Mouse (Mus musculus) neural tube, embryonic 15.5 days (tissue): ENCODE data around the gene Map2k1. TPM values are rescaled to one million over a fixed set of nuclear protein-coding genes. Genes with fewer than 3 reads are reported as not detected.

Experiments used
- ATAC-seq: fragments of 200-750 bp; cut with Nextera tagmentation; 2 replicates; pipeline ENCODE4 v1.8.0; 2017; ENCODE audit warnings: mild to moderate bottlenecking, moderate TSS enrichment, moderate library complexity; ENCODE audit not compliant: low FRiP score
- H3K27ac ChIP-seq: fragments of 300-500 bp; sonication (generic); replicated peaks from 2 replicates; pipeline ENCODE4 v1.5.1; 2015; ENCODE audit warnings: mild to moderate bottlenecking, inconsistent platforms
- H3K27me3 ChIP-seq: fragments of 300-500 bp; sonication (generic); replicated peaks from 2 replicates; pipeline ENCODE4 v1.6.1; 2015; ENCODE audit warnings: inconsistent platforms
- H3K36me3 ChIP-seq: fragments of 300-500 bp; sonication (generic); 2 replicates; pipeline ENCODE4 v1.6.1; 2015; ENCODE audit warnings: inconsistent platforms
- H3K4me1 ChIP-seq: fragments of 300-500 bp; sonication (generic); 2 replicates; pipeline ENCODE4 v1.6.1; 2015; ENCODE audit warnings: inconsistent platforms
- H3K4me2 ChIP-seq: fragments of 300-500 bp; sonication (generic); 2 replicates; pipeline ENCODE4 v1.6.1; 2015; ENCODE audit warnings: inconsistent platforms, mild to moderate bottlenecking, moderate library complexity
- H3K4me3 ChIP-seq: fragments of 300-500 bp; sonication (generic); replicated peaks from 2 replicates; pipeline ENCODE4 v1.5.1; 2015; ENCODE audit warnings: mild to moderate bottlenecking, inconsistent platforms
- H3K9ac ChIP-seq: fragments of 300-500 bp; sonication (generic); replicated peaks from 2 replicates; pipeline ENCODE4 v1.6.1; 2015; ENCODE audit warnings: mild to moderate bottlenecking, inconsistent platforms
- H3K9me3 ChIP-seq: fragments of 300-500 bp; sonication (generic); replicated peaks from 2 replicates; pipeline ENCODE4 v1.6.1; 2016; ENCODE audit warnings: inconsistent platforms
- WGBS: fragments of 180-500 bp; shearing (Covaris S2); methylation state at CpG from one replicate; pipeline ENCODE4 v1.1.7; 2015; ENCODE audit warnings: mixed read lengths; 5-methylcytosine and 5-hydroxymethylcytosine counted together
- polyA plus RNA-seq: library from polyadenylated mRNA; unstranded; fragments of >200 nt; fragmentation: Nextera tagmentation; extraction: Ambion mirVana; gene quantifications from 2 replicates; pipeline ENCODE4 v1.2.1, GENCODE M21; 2015

Map2k1 gene
- polyA plus RNA-seq, 1 experiment from 2014 or later = 71.0 TPM

DNA sequence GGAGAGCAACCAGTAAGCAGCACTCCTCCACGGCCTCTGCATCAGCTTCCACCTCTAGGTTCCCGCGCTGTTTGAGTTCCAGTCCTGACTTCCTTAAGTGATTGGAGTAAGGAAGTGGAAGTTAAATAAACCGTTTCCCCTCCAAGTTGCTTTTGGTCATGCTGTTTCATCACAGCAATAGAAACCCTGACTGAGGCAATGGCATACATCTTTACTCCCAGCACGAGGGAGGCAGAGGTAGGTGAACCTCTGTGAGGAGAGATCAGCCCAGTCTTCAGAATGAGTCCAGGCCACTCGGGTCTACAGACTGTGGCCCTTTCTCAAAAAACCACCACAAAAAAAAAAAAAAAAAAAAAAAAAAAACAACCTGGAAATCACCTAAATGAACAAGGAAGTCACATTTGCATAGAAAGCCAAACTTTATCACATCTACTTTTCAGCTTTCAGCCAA, 11.0 kb downstream of the Map2k1 start:
- Histone ChIP-seq H3K27ac (no peak overlapping the region), H3K9ac (no peak overlapping the region), H3K9me3 (no peaks in the 10 kb centered on the region), H3K36me3 (no peaks in the 10 kb centered on the region), H3K4me3 (no peak overlapping the region), H3K27me3 (no peaks in the 10 kb centered on the region), H3K4me2 (no peak overlapping the region), H3K4me1 (peaks cover 4% of the 10 kb centered on the region; the same call in 1 of the 2 replicates)
- 75% methylated on average over 6 of the region's 6 CpGs for WGBS
- ATAC-seq = no peak

DNA sequence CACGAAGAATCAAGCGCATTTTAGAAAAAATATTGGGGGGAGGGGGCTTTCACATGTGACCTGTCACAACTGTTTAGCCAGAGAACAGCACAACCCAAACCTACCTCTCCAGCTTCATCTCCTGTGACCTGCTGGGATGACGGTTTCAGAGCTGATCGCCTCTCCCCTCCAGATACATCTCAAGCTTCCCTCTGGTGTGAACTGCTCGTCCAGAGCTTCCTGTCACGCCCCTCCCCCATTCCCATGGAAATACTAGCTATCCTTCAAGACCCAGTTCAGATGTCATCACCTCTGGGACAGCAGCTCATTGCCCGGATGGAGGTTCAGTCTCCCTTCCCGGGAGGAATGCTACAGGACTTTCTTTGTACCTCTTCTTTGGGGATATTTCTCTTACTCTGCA, 12.8 kb downstream of the Map2k1 start:
- H3K36me3 ChIP-seq = no peaks in the 10 kb centered on the region
- no peaks in the 10 kb centered on the region for H3K9me3 ChIP-seq
- H3K4me2 ChIP-seq = no peak overlapping the region
- WGBS = 63% methylated on average over 8 of the region's 8 CpGs
- ATAC-seq = no peak
- H3K4me1 ChIP-seq = peaks cover 4% of the 10 kb centered on the region; the same call in 1 of the 2 replicates
- H3K4me3 ChIP-seq = no peak overlapping the region
- H3K9ac ChIP-seq = no peak overlapping the region
- no peaks in the 10 kb centered on the region for H3K27me3 ChIP-seq
- no peak overlapping the region for H3K27ac ChIP-seq

DNA sequence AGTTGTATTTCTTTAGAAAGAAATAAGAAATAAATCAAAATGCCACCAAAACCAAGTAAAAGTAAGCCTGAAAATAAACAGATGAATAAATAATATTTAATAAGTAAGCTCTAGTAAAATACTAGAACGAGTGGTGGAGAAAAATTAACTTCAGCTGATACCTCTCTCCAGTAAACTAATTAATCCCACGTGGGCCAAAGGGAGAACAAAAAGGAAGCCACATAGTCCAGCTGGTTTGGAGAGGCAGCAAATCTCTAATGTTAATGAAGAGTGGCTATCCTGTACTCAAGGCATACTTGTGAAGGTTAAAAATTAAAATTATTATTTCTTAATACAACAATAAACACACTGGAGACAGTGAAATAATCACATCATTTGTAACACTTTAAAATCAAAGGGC, 13.3 kb downstream of the Map2k1 start:
- Histone ChIP-seq H3K36me3 (no peaks in the 10 kb centered on the region), H3K9ac (no peak overlapping the region), H3K27ac (no peak overlapping the region), H3K4me3 (no peak overlapping the region), H3K4me1 (peaks cover 4% of the 10 kb centered on the region; the same call in 1 of the 2 replicates), H3K4me2 (no peak overlapping the region), H3K9me3 (no peaks in the 10 kb centered on the region), H3K27me3 (no peaks in the 10 kb centered on the region)
- WGBS = 48% methylated on average over 2 of the region's 2 CpGs
- ATAC-seq = no peak

DNA sequence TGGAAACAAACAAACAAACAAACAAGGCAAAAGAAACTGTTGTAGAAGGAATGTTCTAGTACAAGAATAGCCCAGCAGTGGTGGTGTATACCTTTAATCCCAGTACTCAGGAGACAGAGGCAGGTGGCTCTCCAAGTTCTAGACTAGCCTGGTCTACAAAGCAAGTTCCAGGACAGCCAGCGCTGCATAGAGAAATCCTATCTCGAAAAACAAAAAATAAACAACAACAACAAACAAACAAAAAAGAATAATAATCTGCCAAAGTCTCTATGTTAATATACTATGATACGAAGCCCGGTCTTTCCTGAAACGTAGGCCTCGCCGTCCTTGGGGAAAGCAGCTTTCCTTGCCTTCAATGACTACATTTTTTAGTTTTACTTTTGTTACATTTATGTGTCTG, 17.4 kb downstream of the Map2k1 start:
- Histone ChIP-seq H3K36me3 (no peaks in the 10 kb centered on the region), H3K4me2 (no peak overlapping the region), H3K4me1 (peaks cover 24% of the 10 kb centered on the region), H3K9ac (no peak overlapping the region), H3K27me3 (no peaks in the 10 kb centered on the region), H3K4me3 (no peak overlapping the region), H3K27ac (no peak overlapping the region), H3K9me3 (no peaks in the 10 kb centered on the region)
- WGBS = 97% methylated on average over 7 of the region's 7 CpGs
- ATAC-seq = no peak

DNA sequence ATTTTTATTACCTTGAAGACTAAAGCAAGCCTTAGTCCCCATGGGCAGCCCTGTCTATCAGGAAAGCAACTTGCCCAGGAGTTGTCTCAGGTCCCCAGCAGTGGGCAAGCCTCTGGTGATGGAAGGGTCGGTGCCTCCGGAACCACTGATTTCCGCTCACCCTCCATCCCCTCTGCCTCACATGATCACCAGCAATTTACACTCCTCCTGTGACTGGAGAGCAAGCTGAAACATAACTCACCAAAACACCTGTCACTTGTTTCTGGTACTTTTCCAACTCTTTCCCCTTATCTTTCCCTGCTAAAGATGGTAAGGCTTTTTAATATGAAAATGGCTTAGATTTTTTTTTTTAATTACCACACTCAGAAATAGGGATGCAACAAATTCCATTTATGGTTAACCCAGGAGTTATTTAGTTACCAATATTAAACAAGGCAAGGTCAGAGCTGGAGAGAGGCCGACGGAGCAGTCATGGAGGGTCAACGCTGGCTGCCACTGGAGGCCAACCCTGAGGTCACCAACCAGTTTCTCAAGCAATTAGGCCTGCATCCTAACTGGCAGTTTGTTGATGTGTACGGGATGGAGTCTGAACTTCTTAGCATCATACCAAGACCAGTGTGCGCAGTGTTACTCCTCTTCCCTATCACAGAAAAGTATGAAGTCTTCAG, 18.5 kb downstream of the Map2k1 start, which contains the start of gene Uchl4:
TSS of gene Uchl4 (plus strand) at position 434 of the 668 bp plus-strand sequence.
- H3K4me2 ChIP-seq = no peak within 1 kb of the TSS
- 92% methylated on average over 8 of the region's 8 CpGs for WGBS

DNA sequence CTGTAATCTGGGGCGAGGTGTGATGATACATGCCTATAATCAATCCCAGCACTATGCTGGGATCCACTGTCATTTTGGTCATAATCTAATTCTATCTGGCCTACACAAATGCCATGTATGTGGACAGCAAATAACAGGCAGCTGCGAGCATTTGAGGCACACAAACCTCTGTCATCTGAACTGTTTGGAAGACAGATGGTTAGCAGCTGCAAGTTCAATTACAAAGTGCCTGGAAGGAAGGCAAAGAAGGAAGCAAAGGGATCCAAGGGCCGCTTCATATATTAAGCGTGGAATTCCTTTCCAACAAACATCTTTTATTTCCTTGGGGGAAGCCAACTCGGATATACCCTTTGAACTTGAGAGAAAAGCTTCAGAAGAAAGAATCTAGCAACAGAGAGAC, 19.8 kb downstream of the Map2k1 start:
- no peaks in the 10 kb centered on the region for H3K9me3 ChIP-seq
- no peak for ATAC-seq
- no peaks in the 10 kb centered on the region for H3K36me3 ChIP-seq
- no peak overlapping the region for H3K9ac ChIP-seq
- H3K4me2 ChIP-seq = no peak overlapping the region
- no peaks in the 10 kb centered on the region for H3K27me3 ChIP-seq
- H3K4me3 ChIP-seq = no peak overlapping the region
- peaks cover 27% of the 10 kb centered on the region for H3K4me1 ChIP-seq
- WGBS = 30% methylated on average over 5 of the region's 5 CpGs
- H3K27ac ChIP-seq = no peak overlapping the region; the same call in 1 of the 2 replicates

More for the DNA sequence above, 18.5 kb downstream of the Map2k1 start, which contains the start of gene Uchl4:
- ATAC-seq = no peak
- Histone ChIP-seq H3K4me3 (no peak within 1 kb of the TSS), H3K4me1 (peaks cover 26% of the 10 kb centered on the region), H3K27me3 (no peaks in the 10 kb centered on the region), H3K36me3 (no peaks in the 10 kb centered on the region), H3K9ac (no peak within 1 kb of the TSS), H3K27ac (no peak within 1 kb of the TSS; the same call in 1 of the 2 replicates), H3K9me3 (no peaks in the 10 kb centered on the region)

DNA sequence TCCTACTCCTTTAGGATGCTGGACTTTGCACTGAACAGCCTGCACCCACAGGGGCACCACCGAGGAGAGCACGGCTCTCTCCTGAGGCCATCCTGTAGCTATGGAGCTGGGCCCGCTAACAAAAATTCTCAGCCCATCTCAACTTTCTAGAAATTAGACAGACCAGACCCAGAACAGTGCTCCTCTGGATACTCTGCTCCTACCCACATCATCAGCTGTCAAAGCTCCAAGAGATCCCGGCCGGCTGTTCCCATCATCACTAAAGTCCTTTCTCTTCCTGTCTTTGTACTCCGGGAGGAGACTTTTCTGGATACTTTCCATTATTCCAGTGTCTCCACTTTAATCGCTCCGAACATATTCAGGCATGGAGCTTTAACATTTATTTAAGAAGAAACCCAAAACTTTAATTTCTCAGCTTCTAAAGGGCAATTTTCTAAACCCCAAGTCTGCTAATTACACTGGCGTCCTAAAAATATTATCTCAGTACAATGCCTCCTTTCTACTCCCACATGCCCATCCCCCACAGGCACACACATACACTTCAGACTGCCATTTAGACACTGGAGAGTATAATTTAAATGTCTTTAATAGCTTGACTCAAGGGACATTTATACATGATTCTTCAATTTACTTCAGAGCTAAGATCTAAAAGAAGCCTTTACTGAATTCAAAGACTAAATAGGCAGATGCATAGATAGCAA, 21.0 kb downstream of the Map2k1 start:
- Histone ChIP-seq H3K36me3 (no peaks in the 10 kb centered on the region), H3K9ac (no peak overlapping the region), H3K4me2 (no peak overlapping the region), H3K4me1 (peaks cover 27% of the 10 kb centered on the region), H3K27me3 (no peaks in the 10 kb centered on the region), H3K4me3 (no peak overlapping the region), H3K27ac (no peak overlapping the region), H3K9me3 (no peaks in the 10 kb centered on the region)
- WGBS = 43% methylated on average over 9 of the region's 9 CpGs
- no peak for ATAC-seq

DNA sequence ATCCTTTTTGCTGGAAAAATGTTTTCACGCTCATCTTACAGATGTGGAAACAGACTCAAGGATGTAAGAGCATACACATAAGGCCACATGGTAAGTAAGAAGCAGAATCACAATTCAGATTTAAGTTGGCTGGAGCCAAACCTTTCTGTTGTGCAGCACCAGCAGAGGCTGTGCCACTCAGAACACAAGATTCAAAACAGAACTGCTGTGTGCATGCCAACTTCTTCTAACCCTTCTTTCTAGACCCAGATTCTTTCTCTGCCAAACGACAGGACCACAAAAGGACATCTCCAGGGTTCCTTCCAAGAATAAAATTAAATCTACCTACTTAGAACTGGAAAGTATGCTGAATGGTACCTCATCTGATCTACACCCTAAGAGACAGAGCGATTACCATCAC, 21.8 kb downstream of the Map2k1 start:
- no peak for ATAC-seq
- WGBS = 78% methylated on average over 3 of the region's 3 CpGs
- Histone ChIP-seq H3K4me2 (no peak overlapping the region), H3K4me1 (peaks cover 27% of the 10 kb centered on the region), H3K9ac (no peak overlapping the region), H3K9me3 (no peaks in the 10 kb centered on the region), H3K4me3 (no peak overlapping the region), H3K27me3 (no peaks in the 10 kb centered on the region), H3K36me3 (no peaks in the 10 kb centered on the region), H3K27ac (no peak overlapping the region)

DNA sequence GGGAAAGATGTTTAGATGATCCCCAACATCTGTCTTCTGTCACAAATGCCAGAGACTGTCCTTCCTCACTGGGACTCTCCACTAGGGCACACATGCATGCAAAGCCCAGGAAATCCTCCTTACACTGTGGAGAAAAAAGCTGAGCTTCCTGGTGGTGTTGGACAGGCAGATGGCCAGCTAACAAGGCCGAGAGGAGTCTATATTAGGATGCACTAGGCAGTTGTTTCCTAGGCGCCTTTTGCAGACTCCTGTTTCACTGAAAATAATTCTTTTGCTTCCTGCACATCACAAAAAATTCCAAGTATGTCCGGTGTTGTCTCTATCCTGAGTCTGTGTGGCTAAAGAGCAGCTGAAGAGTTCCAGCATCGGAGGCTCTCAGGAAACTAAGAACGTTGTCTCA, 22.3 kb downstream of the Map2k1 start:
- Histone ChIP-seq H3K27ac (no peak overlapping the region), H3K4me2 (no peak overlapping the region), H3K9ac (no peak overlapping the region), H3K27me3 (no peaks in the 10 kb centered on the region), H3K9me3 (no peaks in the 10 kb centered on the region), H3K4me1 (peaks cover 27% of the 10 kb centered on the region), H3K4me3 (no peak overlapping the region), H3K36me3 (no peaks in the 10 kb centered on the region)
- no peak for ATAC-seq
- WGBS = 82% methylated on average over 5 of the region's 5 CpGs

DNA sequence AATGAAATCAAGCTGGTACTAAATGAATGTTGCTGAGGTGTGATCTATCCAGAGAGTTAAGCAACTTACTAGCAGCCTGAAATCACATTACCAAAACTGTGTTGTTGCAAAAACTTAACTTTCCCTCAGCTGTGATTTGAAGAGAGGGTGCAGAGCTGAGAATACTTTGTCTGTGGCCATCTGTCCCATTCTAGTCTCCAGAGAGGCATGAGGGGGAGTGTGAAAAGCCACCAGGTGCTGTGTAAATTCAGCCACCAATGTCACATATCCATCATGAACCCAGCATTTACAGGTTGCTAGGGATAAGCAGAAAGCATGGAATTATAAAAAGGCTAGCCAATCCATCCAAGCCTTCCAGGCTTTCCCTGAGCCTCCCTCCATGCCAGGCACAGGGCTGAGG, 24.5 kb downstream of the Map2k1 start:
- Histone ChIP-seq H3K9ac (no peak overlapping the region), H3K27me3 (no peaks in the 10 kb centered on the region), H3K27ac (no peak overlapping the region), H3K4me2 (no peak overlapping the region), H3K4me1 (peaks cover 26% of the 10 kb centered on the region), H3K4me3 (no peak overlapping the region), H3K9me3 (no peaks in the 10 kb centered on the region), H3K36me3 (no peaks in the 10 kb centered on the region)
- ATAC-seq = no peak

DNA sequence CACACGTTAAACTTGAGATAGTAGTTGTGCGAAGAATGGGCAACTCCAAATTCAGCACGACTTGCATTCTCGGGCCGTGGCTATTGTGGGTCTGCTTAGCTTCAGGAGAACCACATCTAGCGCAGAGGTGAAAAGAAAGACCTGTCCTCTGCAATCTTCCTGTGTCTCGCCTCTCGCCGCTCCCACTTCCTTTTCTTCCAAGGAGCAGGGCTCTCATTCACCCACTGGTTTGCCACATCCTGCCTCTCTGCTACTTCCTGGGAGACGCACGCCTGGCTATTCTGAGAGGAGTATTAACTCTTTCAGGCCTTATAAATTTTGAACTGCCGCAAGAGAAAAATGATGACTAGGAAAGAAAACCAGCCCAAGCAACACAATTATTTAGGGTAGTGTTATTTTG, 25.7 kb downstream of the Map2k1 start:
- Histone ChIP-seq H3K4me1 (peaks cover 18% of the 10 kb centered on the region), H3K9me3 (no peaks in the 10 kb centered on the region), H3K4me3 (no peak overlapping the region), H3K36me3 (no peaks in the 10 kb centered on the region), H3K27me3 (no peaks in the 10 kb centered on the region), H3K27ac (no peak overlapping the region), H3K9ac (no peak overlapping the region), H3K4me2 (no peak overlapping the region)
- 81% methylated on average over 12 of the region's 12 CpGs for WGBS
- ATAC-seq = no peak

DNA sequence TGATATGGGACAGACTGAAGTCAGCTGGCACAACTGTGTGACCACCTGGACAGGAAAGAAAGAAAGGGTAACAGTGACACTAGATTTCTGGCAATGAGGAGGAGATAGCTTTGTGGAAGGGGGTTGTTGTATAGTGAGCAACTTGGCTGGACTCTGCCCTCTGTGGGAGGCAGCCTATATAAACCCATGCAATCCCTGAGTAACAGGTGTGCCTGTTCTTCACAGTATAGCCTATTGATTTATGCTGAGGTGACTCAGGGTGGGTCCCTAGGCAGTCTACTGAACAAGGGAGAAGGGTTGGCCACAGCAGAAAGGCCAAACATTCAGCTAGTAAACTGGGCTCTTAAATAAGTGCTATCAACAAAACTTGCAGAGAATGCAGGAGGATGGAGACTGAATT, 27.6 kb downstream of the Map2k1 start:
- no peaks in the 10 kb centered on the region for H3K9me3 ChIP-seq
- peaks cover 5% of the 10 kb centered on the region; the same call in 1 of the 2 replicates for H3K4me1 ChIP-seq
- H3K4me3 ChIP-seq = no peak overlapping the region
- no peaks in the 10 kb centered on the region for H3K27me3 ChIP-seq
- no peak overlapping the region for H3K27ac ChIP-seq
- H3K9ac ChIP-seq = no peak overlapping the region
- no peaks in the 10 kb centered on the region for H3K36me3 ChIP-seq
- no peak overlapping the region for H3K4me2 ChIP-seq
- no peak for ATAC-seq
